Mouse (Mus musculus) MEL (cell line): ENCODE measurements around the gene Vmn1r223. TPM values are rescaled to one million over a fixed set of nuclear protein-coding genes. Genes with fewer than 3 reads are reported as not detected.

Experiments
- DNase-seq: peaks from one replicate; pipeline ENCODE4 v3.0.0; 2011; ENCODE audit warnings: low read depth, low spot score
- H3K27ac ChIP-seq: 2 replicates; pipeline ENCODE4 v1.5.1; 2012; ENCODE audit warnings: low read depth, mild to moderate bottlenecking, control low read depth, low read length, moderate library complexity; ENCODE audit not compliant: control insufficient read depth
- H3K27me3 ChIP-seq, 2 experiments: fragments of 150-350 bp in 1 of 2; sonication (generic) in 1 of 2; 2 replicates each; pipeline ENCODE4 v1.6.1; 2012; ENCODE audit warnings: low read length in 2 of 2, mild to moderate bottlenecking in 2 of 2, improper control_type of control experiment in 1 of 2, moderate library complexity in 1 of 2; ENCODE audit not compliant: insufficient read depth in 2 of 2, control insufficient read depth in 1 of 2
- H3K36me3 ChIP-seq, 2 experiments: 2 replicates each; pipeline ENCODE4 v1.6.1; 2012 to 2014; ENCODE audit warnings: low read length in 2 of 2, improper control_type of control experiment in 1 of 2, inconsistent platforms in 1 of 2, mild to moderate bottlenecking in 1 of 2; ENCODE audit not compliant: insufficient read depth in 2 of 2, control insufficient read depth in 1 of 2
- H3K4me1 ChIP-seq, 2 experiments: fragments of 150-350 bp in 1 of 2; sonication (generic) in 1 of 2; 2 replicates each; pipeline ENCODE4 v1.6.1; 2012; ENCODE audit warnings: low read length in 2 of 2, improper control_type of control experiment in 1 of 2, mild to moderate bottlenecking in 1 of 2; ENCODE audit not compliant: insufficient read depth in 2 of 2, control insufficient read depth in 1 of 2
- H3K4me3 ChIP-seq, 2 experiments: fragments of 150-350 bp in 1 of 2; sonication (generic) in 1 of 2; 2 replicates each; pipeline ENCODE4 v1.5.1; 2012; ENCODE audit warnings: low read depth in 2 of 2, low read length in 2 of 2, mild to moderate bottlenecking in 2 of 2, moderate library complexity in 2 of 2, control low read depth in 1 of 2, improper control_type of control experiment in 1 of 2; ENCODE audit not compliant: control insufficient read depth in 1 of 2, insufficient read depth in 1 of 2
- H3K79me2 ChIP-seq: 2 replicates; pipeline ENCODE4 v1.6.1; 2012; ENCODE audit warnings: mild to moderate bottlenecking, low read length, moderate library complexity; ENCODE audit not compliant: control insufficient read depth, poor library complexity, insufficient read depth
- H3K9ac ChIP-seq: 2 replicates; pipeline ENCODE4 v1.6.1; 2012; ENCODE audit warnings: low read depth, mild to moderate bottlenecking, control low read depth, low read length, moderate library complexity; ENCODE audit not compliant: control insufficient read depth, poor library complexity, severe bottlenecking
- H3K9me3 ChIP-seq: fragments of 150-350 bp; sonication (generic); replicated peaks from 2 replicates; pipeline ENCODE4 v1.6.1; 2012; ENCODE audit warnings: mild to moderate bottlenecking, low read length, improper control_type of control experiment, moderate library complexity; ENCODE audit not compliant: insufficient read depth
- CHD1 ChIP-seq: IDR thresholded peaks from 2 replicates; pipeline ENCODE4 v1.6.1; 2012; ENCODE audit warnings: low read depth, mild to moderate bottlenecking, inconsistent platforms, low read length, improper control_type of control experiment
- CHD2 ChIP-seq: IDR thresholded peaks from 2 replicates; pipeline ENCODE4 v1.6.1; 2011; ENCODE audit warnings: low read length, improper control_type of control experiment
- CTCF ChIP-seq, 3 experiments: IDR thresholded peaks in 2 of 3; conservative IDR thresholded peaks in 1 of 3; 2 replicates each; pipeline ENCODE4 v1.5.1; 2011 to 2012; ENCODE audit warnings: low read length in 3 of 3, low read depth in 2 of 3, mild to moderate bottlenecking in 2 of 3, improper control_type of control experiment in 1 of 3, inconsistent platforms in 1 of 3, mixed read lengths in 1 of 3, moderate library complexity in 1 of 3; ENCODE audit not compliant: control insufficient read depth in 1 of 3, insufficient read depth in 1 of 3, poor library complexity in 1 of 3, severe bottlenecking in 1 of 3
- HCFC1 ChIP-seq: IDR thresholded peaks from 2 replicates; pipeline ENCODE4 v1.6.1; 2012; ENCODE audit warnings: low read depth, mild to moderate bottlenecking, inconsistent platforms, low read length, improper control_type of control experiment, moderate library complexity
- JUND ChIP-seq: IDR thresholded peaks from 2 replicates; pipeline ENCODE4 v1.6.1; 2011; ENCODE audit warnings: low read depth, mild to moderate bottlenecking, improper control_type of control experiment, low read length
- MAFK ChIP-seq: IDR thresholded peaks from 2 replicates; pipeline ENCODE4 v1.6.1; 2011; ENCODE audit warnings: low read depth, mild to moderate bottlenecking, low read length, improper control_type of control experiment, borderline replicate concordance
- MAZ ChIP-seq: IDR thresholded peaks from 2 replicates; pipeline ENCODE4 v1.6.1; 2012; ENCODE audit warnings: low read depth, mild to moderate bottlenecking, inconsistent platforms, low read length, improper control_type of control experiment
- MEF2A ChIP-seq: IDR thresholded peaks from 2 replicates; pipeline ENCODE4 v1.6.1; 2014; ENCODE audit warnings: low read depth, mild to moderate bottlenecking, inconsistent platforms, low read length, improper control_type of control experiment; ENCODE audit not compliant: poor library complexity, insufficient replicate concordance, severe bottlenecking; ENCODE audit errors: extremely low read depth
- MXI1 ChIP-seq: IDR thresholded peaks from 2 replicates; pipeline ENCODE4 v1.6.1; 2011; ENCODE audit warnings: mild to moderate bottlenecking, low read depth, low read length, improper control_type of control experiment
- NRF1 ChIP-seq: IDR thresholded peaks from 2 replicates; pipeline ENCODE4 v1.6.1; 2014; ENCODE audit warnings: low read depth, mild to moderate bottlenecking, inconsistent platforms, low read length, improper control_type of control experiment, moderate library complexity; ENCODE audit not compliant: poor library complexity, insufficient read depth, severe bottlenecking
- POLR2AphosphoS2 ChIP-seq: IDR thresholded peaks from 2 replicates; pipeline ENCODE4 v1.6.1; 2011; ENCODE audit warnings: low read length, improper control_type of control experiment
- RCOR1 ChIP-seq: IDR thresholded peaks from 2 replicates; pipeline ENCODE4 v1.6.1; 2012; ENCODE audit warnings: low read depth, mild to moderate bottlenecking, inconsistent platforms, low read length, improper control_type of control experiment
- SIN3A ChIP-seq: IDR thresholded peaks from 2 replicates; pipeline ENCODE4 v1.6.1; 2012; ENCODE audit warnings: low read length, improper control_type of control experiment, inconsistent platforms
- TBP ChIP-seq: IDR thresholded peaks from 2 replicates; pipeline ENCODE4 v1.8.0; 2011; ENCODE audit warnings: low read depth, low read length, improper control_type of control experiment
- TCF12 ChIP-seq: IDR thresholded peaks from 2 replicates; pipeline ENCODE4 v1.6.1; 2014; ENCODE audit warnings: low read depth, mild to moderate bottlenecking, inconsistent platforms, low read length, improper control_type of control experiment, moderate library complexity
- USF2 ChIP-seq, 2 experiments: IDR thresholded peaks; 2 replicates each; pipeline ENCODE4 v1.6.1; 2011 to 2012; ENCODE audit warnings: improper control_type of control experiment in 2 of 2, low read length in 2 of 2, borderline replicate concordance in 1 of 2, inconsistent platforms in 1 of 2, low read depth in 1 of 2, mild to moderate bottlenecking in 1 of 2; ENCODE audit not compliant: insufficient read depth in 1 of 2
- ZMIZ1 ChIP-seq: IDR thresholded peaks from 2 replicates; pipeline ENCODE4 v1.6.1; 2012; ENCODE audit warnings: low read depth, mild to moderate bottlenecking, inconsistent platforms, low read length, improper control_type of control experiment, moderate library complexity
- polyA plus RNA-seq, 2 experiments: library from polyadenylated mRNA; stranded (reverse) in 1 of 2; unstranded in 1 of 2; fragments of >175 nt in 1 of 2; fragments of >200 nt in 1 of 2; gene quantifications; 2 replicates each; pipeline versions ENCODE4 v1.2.1 to v1.2.4; 2012; ENCODE audit warnings: low replicate concordance in 2 of 2, low read depth in 1 of 2; ENCODE audit not compliant: insufficient read length in 2 of 2, insufficient read depth in 1 of 2, missing spikeins in 1 of 2
- total RNA-seq: library from RNA; depleted of rRNA; stranded (reverse); fragments of 300-350 nt; gene quantifications from 2 replicates; pipeline ENCODE4 v1.2.3, GENCODE M21; 2012

The Vmn1r223 gene
- total and polyA plus RNA-seq, 3 experiments, result not detected

GRCm38 (mm10) chr13:23279576-23279975, 32.6 kb downstream of the Vmn1r223 start (continued):
- TF ChIP-seq MEF2A (no peak), MAFK (no peak)

- H3K9me3 ChIP-seq, result no peaks in the 10 kb centered on the region
- no peaks in the 10 kb centered on the region for H3K36me3 ChIP-seq
- no peaks in the 10 kb centered on the region for H3K79me2 ChIP-seq
- no peak overlapping the region for H3K9ac ChIP-seq
- no peak for DNase-seq
- H3K4me1 ChIP-seq, result no peaks in the 10 kb centered on the region
- H3K27ac ChIP-seq, result no peak overlapping the region
- no peaks in the 10 kb centered on the region for H3K27me3 ChIP-seq
- H3K4me3 ChIP-seq, result no peak overlapping the region
- no peak for TF ChIP-seq ZMIZ1
- no peak for TF ChIP-seq CHD1
- no peak for TF ChIP-seq TCF12
- TF ChIP-seq MXI1, result no peak
- TF ChIP-seq CHD2, result no peak
- TF ChIP-seq SIN3A, result no peak
- no peak for TF ChIP-seq NRF1
- TF ChIP-seq MEF2A, result no peak
- no peak for TF ChIP-seq HCFC1
- no peak for TF ChIP-seq JUND
- TF ChIP-seq POLR2AphosphoS2, result no peak
- TF ChIP-seq RCOR1, result no peak
- TF ChIP-seq MAZ, result no peak
- TF ChIP-seq CTCF (IDR thresholded peaks at IDR 0.05 in 2 of 3, conservative IDR thresholded peaks at IDR 0.05 in 1 of 3; ENCODE audit: control insufficient read depth in 1 of 3, insufficient read depth in 1 of 3, low read depth in 2 of 3, low read length in 3 of 3, poor library complexity in 1 of 3, severe bottlenecking in 1 of 3), result no peak
Observed at GRCm38 (mm10) chr13:23279992-23280391, 33.1 kb downstream of the Vmn1r223 start.

GRCm38 (mm10) chr13:23285191-23285920, 38.4 kb downstream of the Vmn1r223 start:
- Histone ChIP-seq H3K9me3 (no peaks in the 10 kb centered on the region), H3K79me2 (no peaks in the 10 kb centered on the region), H3K9ac (no peak overlapping the region), H3K4me1 (no peaks in the 10 kb centered on the region), H3K4me3 (no peak overlapping the region), H3K27ac (no peak overlapping the region), H3K36me3 (no peaks in the 10 kb centered on the region), H3K27me3 (no peaks in the 10 kb centered on the region)
- peak; percentile 49 for DNase-seq
- TF ChIP-seq MAFK (peak; percentile 34; the same call in 1 of the 2 replicates), USF2 (IDR thresholded peaks at IDR 0.05; ENCODE audit: borderline replicate concordance in 1 of 2, insufficient read depth in 1 of 2, low read depth in 1 of 2, low read length in 2 of 2) (no peak), TBP (peak; percentile 99)
